Mouse (Mus musculus) bone marrow macrophage, adult 2 months (primary cell): ENCODE data around the gene Gsn.

ENCODE experiments used
- CTCF ChIP-seq: IDR thresholded peaks from 2 replicates; pipeline ENCODE4 v1.5.1; 2012; ENCODE audit warnings: low read depth, mild to moderate bottlenecking, low read length, moderate library complexity
- POLR2A ChIP-seq: IDR thresholded peaks from 2 replicates; pipeline ENCODE4 v1.6.1; 2012; ENCODE audit warnings: mild to moderate bottlenecking, low read depth, low read length, borderline replicate concordance

DNA sequence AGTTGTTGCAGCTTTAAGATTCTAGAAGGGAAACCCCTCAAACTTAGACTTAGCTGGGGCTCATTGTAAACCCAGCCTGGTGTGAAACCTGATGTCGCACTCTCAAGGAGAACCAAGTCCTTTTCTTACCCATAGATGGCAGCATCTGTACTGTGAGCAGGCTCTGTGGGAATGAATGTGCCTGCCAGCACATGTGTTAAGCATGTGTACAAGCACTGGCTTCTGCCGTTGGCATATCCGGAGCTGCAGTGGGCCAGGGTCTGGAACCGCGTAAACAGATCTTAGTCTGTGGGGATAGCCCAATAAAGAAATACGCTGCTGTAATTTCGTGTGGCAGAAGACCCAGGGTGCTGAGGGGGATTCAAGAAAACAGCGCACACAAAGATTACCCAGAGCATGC lies 9.1 kb downstream of the Gsn start:
- TF ChIP-seq POLR2A: no peak
- peak; percentile 11; the same call in 1 of the 2 replicates for TF ChIP-seq CTCF
